Mouse (Mus musculus) forebrain, embryonic 16.5 days (tissue): ENCODE measurements around the gene Sf3b3. TPM values are rescaled to one million over a fixed set of nuclear protein-coding genes. Genes with fewer than 3 reads are reported as not detected.
"Not testable (repeated sequence)": the region's sequence is repeated elsewhere in the genome, so short reads cannot be mapped to it uniquely, and the experiment has no call there.

Source experiments
- ATAC-seq: fragments of 200-750 bp; cut with Nextera tagmentation; 2 replicates; pipeline ENCODE4 v1.8.0; 2017; ENCODE audit warnings: mild to moderate bottlenecking, moderate library complexity
- H3K27ac ChIP-seq: fragments of 300-500 bp; sonication (generic); 2 replicates; pipeline ENCODE4 v1.5.1; 2014; ENCODE audit warnings: low read length, control low read depth
- H3K27me3 ChIP-seq: fragments of 300-500 bp; sonication (generic); replicated peaks from 2 replicates; pipeline ENCODE4 v1.6.1; 2014; ENCODE audit warnings: low read length; ENCODE audit not compliant: control insufficient read depth, insufficient read depth
- H3K36me3 ChIP-seq: fragments of 300-500 bp; sonication (generic); 2 replicates; pipeline ENCODE4 v1.6.1; 2014; ENCODE audit not compliant: control insufficient read depth, insufficient read depth
- H3K4me1 ChIP-seq: fragments of 300-500 bp; sonication (generic); replicated peaks from 2 replicates; pipeline ENCODE4 v1.6.1; 2014; ENCODE audit warnings: low read length; ENCODE audit not compliant: control insufficient read depth, insufficient read depth
- H3K4me2 ChIP-seq: fragments of 300-500 bp; sonication (generic); 2 replicates; pipeline ENCODE4 v1.6.1; 2014; ENCODE audit warnings: mild to moderate bottlenecking, low read length, control low read depth
- H3K4me3 ChIP-seq: fragments of 300-500 bp; sonication (generic); replicated peaks from 2 replicates; pipeline ENCODE4 v1.5.1; 2014; ENCODE audit warnings: mild to moderate bottlenecking, low read length, control low read depth
- H3K9ac ChIP-seq: fragments of 300-500 bp; sonication (generic); replicated peaks from 2 replicates; pipeline ENCODE4 v1.6.1; 2014; ENCODE audit warnings: low read depth, low read length, control low read depth
- H3K9me3 ChIP-seq: fragments of 300-500 bp; sonication (generic); 2 replicates; pipeline ENCODE4 v1.6.1; 2016; ENCODE audit warnings: low read length; ENCODE audit not compliant: control insufficient read depth
- WGBS: fragments of 180-500 bp; shearing (Covaris S2); extraction: QIAGEN DNeasy Blood & Tissue Kit; methylation state at CpG from one replicate; pipeline ENCODE4 v1.1.7; 2014; 5-methylcytosine and 5-hydroxymethylcytosine counted together
- polyA plus RNA-seq: library from polyadenylated mRNA; unstranded; fragments of >200 nt; fragmentation: Nextera tagmentation; extraction: Ambion mirVana; gene quantifications from 2 replicates; pipeline ENCODE4 v1.2.1, GENCODE M21; 2015

Sf3b3 gene
- polyA plus RNA-seq, 1 experiment from 2014 or later, result 124 TPM

- no peaks in the 10 kb centered on the region for H3K27me3 ChIP-seq
- H3K4me1 ChIP-seq, result no peaks in the 10 kb centered on the region
- no peak overlapping the region for H3K9ac ChIP-seq
- no peak overlapping the region for H3K4me3 ChIP-seq
- H3K27ac ChIP-seq, result no peak overlapping the region
- no peak overlapping the region for H3K4me2 ChIP-seq
- ATAC-seq, result no peak
- H3K9me3 ChIP-seq, result no peaks in the 10 kb centered on the region
- whole genome bisulfite sequencing, result 93% methylated on average over 10 of the region's 10 CpGs
- peaks cover 7% of the 10 kb centered on the region for H3K36me3 ChIP-seq
Measured at GRCm38 (mm10) chr8:110887551-110887950, 41.0 kb upstream of the Sf3b3 start.

GRCm38 (mm10) chr8:110886634-110887033, 40.0 kb upstream of the Sf3b3 start:
- Histone ChIP-seq H3K4me3 (no peak overlapping the region), H3K4me1 (no peaks in the 10 kb centered on the region), H3K9ac (no peak overlapping the region), H3K36me3 (peaks cover 13% of the 10 kb centered on the region), H3K4me2 (no peak overlapping the region), H3K27ac (no peak overlapping the region), H3K27me3 (no peaks in the 10 kb centered on the region), H3K9me3 (no peaks in the 10 kb centered on the region)
- WGBS, result 87% methylated on average over 3 of the region's 3 CpGs
- ATAC-seq, result no peak

GRCm38 (mm10) chr8:110883824-110884223, 37.2 kb upstream of the Sf3b3 start:
- Histone ChIP-seq H3K9ac (no peak overlapping the region), H3K27ac (no peak overlapping the region), H3K4me1 (no peaks in the 10 kb centered on the region), H3K4me2 (no peak overlapping the region), H3K36me3 (peaks cover 29% of the 10 kb centered on the region), H3K27me3 (no peaks in the 10 kb centered on the region), H3K4me3 (no peak overlapping the region), H3K9me3 (no peaks in the 10 kb centered on the region)
- no peak for ATAC-seq
- WGBS, result 96% methylated on average over 18 of the region's 18 CpGs

- H3K4me1 ChIP-seq, result no peaks in the 10 kb centered on the region
- no peaks in the 10 kb centered on the region for H3K27me3 ChIP-seq
- H3K36me3 ChIP-seq, result peaks cover 32% of the 10 kb centered on the region
- no peak overlapping the region for H3K9ac ChIP-seq
- ATAC-seq, result no peak
- H3K27ac ChIP-seq, result no peak overlapping the region
- WGBS, result 87% methylated on average over 10 of the region's 10 CpGs
- no peaks in the 10 kb centered on the region for H3K9me3 ChIP-seq
- no peak overlapping the region for H3K4me3 ChIP-seq
- H3K4me2 ChIP-seq, result no peak overlapping the region
Measured at GRCm38 (mm10) chr8:110881741-110882310, 35.2 kb upstream of the Sf3b3 start.

- Histone ChIP-seq H3K4me2 (no peak overlapping the region), H3K27ac (no peak overlapping the region), H3K9me3 (no peaks in the 10 kb centered on the region), H3K27me3 (no peaks in the 10 kb centered on the region), H3K4me1 (no peaks in the 10 kb centered on the region), H3K9ac (no peak overlapping the region), H3K4me3 (no peak overlapping the region), H3K36me3 (peaks cover 33% of the 10 kb centered on the region)
- WGBS, result 94% methylated on average over 4 of the region's 4 CpGs
- ATAC-seq, result no peak
Measured at GRCm38 (mm10) chr8:110877862-110878261, 31.3 kb upstream of the Sf3b3 start.

GRCm38 (mm10) chr8:110870501-110870900, 23.9 kb upstream of the Sf3b3 start:
- Histone ChIP-seq H3K9me3 (no peaks in the 10 kb centered on the region), H3K27me3 (no peaks in the 10 kb centered on the region), H3K36me3 (peaks cover 21% of the 10 kb centered on the region), H3K27ac (no peak overlapping the region), H3K9ac (no peak overlapping the region), H3K4me1 (no peaks in the 10 kb centered on the region), H3K4me3 (no peak overlapping the region), H3K4me2 (no peak overlapping the region)
- no peak for ATAC-seq
- WGBS, result 97% methylated on average over 2 of the region's 2 CpGs

- not testable (repeated sequence) for H3K4me1 ChIP-seq, ATAC-seq, H3K27ac ChIP-seq, H3K27me3 ChIP-seq, H3K9ac ChIP-seq, H3K4me3 ChIP-seq, H3K4me2 ChIP-seq, H3K9me3 ChIP-seq
- H3K36me3 ChIP-seq, result peaks cover 54% of the 10 kb centered on the region
- WGBS, result 99% methylated on average over 7 of the region's 7 CpGs
Measured at GRCm38 (mm10) chr8:110861347-110862025, 14.9 kb upstream of the Sf3b3 start.

GRCm38 (mm10) chr8:110859651-110860501, 13.3 kb upstream of the Sf3b3 start:
- Histone ChIP-seq H3K4me3 (no peak overlapping the region), H3K9me3 (no peaks in the 10 kb centered on the region), H3K4me2 (no peak overlapping the region), H3K36me3 (peaks cover 57% of the 10 kb centered on the region), H3K9ac (no peak overlapping the region), H3K27ac (no peak overlapping the region), H3K27me3 (no peaks in the 10 kb centered on the region), H3K4me1 (no peaks in the 10 kb centered on the region)
- 81% methylated on average over 7 of the region's 7 CpGs for WGBS
- no peak for ATAC-seq

- Histone ChIP-seq H3K9me3 (no peaks in the 10 kb centered on the region), H3K4me2 (no peak overlapping the region), H3K4me3 (no peak overlapping the region), H3K27ac (no peak overlapping the region), H3K4me1 (no peaks in the 10 kb centered on the region), H3K9ac (no peak overlapping the region), H3K36me3 (peaks cover 58% of the 10 kb centered on the region), H3K27me3 (no peaks in the 10 kb centered on the region)
- ATAC-seq, result no peak
- 91% methylated on average over 4 of the region's 5 CpGs for WGBS
Measured at GRCm38 (mm10) chr8:110856760-110857461, 10.3 kb upstream of the Sf3b3 start.
